8 mouse cellular contexts compared by ENCODE assay signal in the genomic region with DNA sequence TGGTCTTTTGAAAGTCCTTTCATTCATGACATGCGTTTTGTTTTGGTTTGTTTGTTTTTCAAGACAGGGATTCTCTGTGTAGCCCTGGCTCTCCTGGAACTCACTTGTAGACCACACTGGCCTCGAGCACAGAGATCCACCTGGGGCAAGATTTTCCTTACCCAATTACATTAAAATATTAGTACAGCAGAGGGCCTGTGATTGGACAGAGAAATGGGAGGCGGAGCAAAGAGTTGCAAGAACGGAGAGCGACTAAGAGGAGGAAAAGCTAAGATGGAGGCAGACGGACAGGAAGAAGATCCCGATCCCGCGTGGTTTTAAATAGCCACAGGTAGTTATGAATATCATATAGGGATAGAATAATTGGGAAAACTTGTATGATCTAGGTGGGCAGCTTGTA. TPM values are rescaled to one million over a fixed set of nuclear protein-coding genes. Genes with fewer than 3 reads are reported as not detected.
DNase-seq lines count a peak whose midpoint lies in the region; ATAC-seq and TF ChIP-seq lines count a peak whose summit lies in the region.

No protein-coding gene starts in this region.

- TF ChIP-seq CTCF in liver, embryonic 14.5 days (IDR thresholded peaks at IDR 0.05; ENCODE audit: low read depth) = no peak

- H3K27ac ChIP-seq in heart, embryonic 14.5 days (replicated peaks in 1 of 2; ENCODE audit: control insufficient read depth in 1 of 2, insufficient read depth in 1 of 2, low read depth in 2 of 2, low read length in 2 of 2) = no peak overlapping the region
- H3K27ac ChIP-seq in liver, embryonic 14.5 days = no peak overlapping the region

- peak; percentile 27 for DNase-seq in adrenal gland, adult 2 months
- no peak for DNase-seq in adrenal gland, adult 8-10 months
- peak; percentile 87 for DNase-seq in R1 (ENCODE audit: low read depth, low spot score)
- DNase-seq in liver, embryonic 14.5 days (ENCODE audit: low read depth in 3 of 3, low spot score in 3 of 3) = peak; percentile 42 to 53 (median 42)
- peak; percentile 12 for DNase-seq in thymus, postnatal 4 days
- no peak for DNase-seq in layer of hippocampus, adult 11-12 months (ENCODE audit: low spot score)
- DNase-seq in testis, postnatal 14 days (ENCODE audit: low spot score) = no peak

- WGBS in heart, embryonic 14.5 days = 43% methylated on average over 9 of the region's 9 CpGs
- WGBS in liver, embryonic 14.5 days (ENCODE audit: insufficient replicate concordance) = 28% methylated on average over 9 of the region's 9 CpGs

- H3K9me3 ChIP-seq in heart, embryonic 14.5 days (ENCODE audit: control insufficient read depth, low read length) = no peaks in the 10 kb centered on the region
- H3K9me3 ChIP-seq in liver, embryonic 14.5 days (ENCODE audit: control insufficient read depth, low read length) = no peaks in the 10 kb centered on the region

- H3K4me2 ChIP-seq in heart, embryonic 14.5 days (ENCODE audit: low read length) = peak overlapping the region; percentile 32
- H3K4me2 ChIP-seq in liver, embryonic 14.5 days (ENCODE audit: low read depth) = peak overlapping the region; percentile 49; the same call in 1 of the 2 replicates

- no peaks in the 10 kb centered on the region for H3K36me3 ChIP-seq in heart, embryonic 14.5 days (ENCODE audit: control insufficient read depth, insufficient read depth, low read length)
- H3K36me3 ChIP-seq in liver, embryonic 14.5 days (replicated peaks; ENCODE audit: control insufficient read depth, insufficient read depth, low read depth) = no peaks in the 10 kb centered on the region

- no peak for TF ChIP-seq EP300 in liver, embryonic 14.5 days (IDR thresholded peaks at IDR 0.05; ENCODE audit: low read depth)

- H3K4me3 ChIP-seq in heart, embryonic 14.5 days (ENCODE audit: control insufficient read depth in 1 of 2, insufficient read depth in 1 of 2, low read depth in 1 of 2, low read length in 2 of 2) = peak overlapping the region in 1 of 2 experiments; percentile 21; a peak in 1 of 4 replicates
- peak overlapping the region; percentile 41 to 48; a peak in 3 of 4 replicates for H3K4me3 ChIP-seq in liver, embryonic 14.5 days (ENCODE audit: insufficient read depth in 1 of 2, low read depth in 2 of 2, low read length in 2 of 2)

- H3K9ac ChIP-seq in heart, embryonic 14.5 days (ENCODE audit: low read length) = no peak overlapping the region
- no peak overlapping the region; the same call in 1 of the 2 replicates for H3K9ac ChIP-seq in liver, embryonic 14.5 days (replicated peaks)

- H3K4me1 ChIP-seq in heart, embryonic 14.5 days (ENCODE audit: control insufficient read depth in 2 of 2, insufficient read depth in 2 of 2, low read length in 2 of 2) = no peaks in the 10 kb centered on the region
- peaks cover 0 to 3% of the 10 kb centered on the region in 2 experiments; a peak in 1 of 4 replicates for H3K4me1 ChIP-seq in liver, embryonic 14.5 days (replicated peaks; ENCODE audit: control insufficient read depth in 2 of 2, insufficient read depth in 2 of 2, low read length in 1 of 2)

- no peak for ATAC-seq in heart, embryonic 14.5 days (ENCODE audit: insufficient number of reproducible peaks, insufficient read depth, low FRiP score, low read depth)
- ATAC-seq in liver, embryonic 14.5 days (ENCODE audit: insufficient read depth) = peak; percentile 47

- H3K27me3 ChIP-seq in heart, embryonic 14.5 days (ENCODE audit: control insufficient read depth, insufficient read depth, low read length) = no peaks in the 10 kb centered on the region
- no peaks in the 10 kb centered on the region for H3K27me3 ChIP-seq in liver, embryonic 14.5 days (ENCODE audit: control insufficient read depth, insufficient read depth, low read length)

RNA-seq across cellular contexts. Expression of a gene that starts 5.2 kb away (rescaled TPM):
- total RNA-seq in adrenal gland, adult 2 months (2021) = 10 to 100 TPM; 31.8 to 37.3 TPM
- 0.91 and 1.9 TPM in 2 replicates for polyA plus RNA-seq in adrenal gland, adult 2 months (2012; rRNA removed)
- total RNA-seq in adrenal gland, adult 8-10 months (2022) = 10 to 100 TPM; 33.6 to 44.9 (median 42.7) TPM
- 8.4 and 9.5 TPM in 2 replicates for polyA plus RNA-seq in heart, embryonic 14.5 days (2014; fragmentation: Nextera tagmentation; extraction: Ambion mirVana)
- 6.4 and 12.5 TPM in 2 replicates for polyA plus RNA-seq in liver, embryonic 14.5 days (2012; rRNA removed)
- polyA plus RNA-seq in liver, embryonic 14.5 days (2014; fragmentation: Nextera tagmentation; extraction: Ambion mirVana) = 5.8 and 6.1 TPM in 2 replicates

Comparison
In these comparisons a context has a peak if more than half of its experiments do, and no peak if none do; other contexts are left out.
1. DNase-seq: peak in adrenal gland, adult 2 months (single experiment), R1 (single experiment), liver, embryonic 14.5 days (3 of 3) and thymus, postnatal 4 days (single experiment); none in adrenal gland, adult 8-10 months (single experiment), layer of hippocampus, adult 11-12 months (single experiment) and testis, postnatal 14 days (single experiment).